Mouse (Mus musculus): Measurements from ENCODE around the gene Gadl1.

Gadl1 gene

GRCm38 (mm10) chr9:116088912-116089311 is 179.7 kb downstream of the Gadl1 start:
- DNase-seq (ENCODE audit: low spot score) = no peak

DNA sequence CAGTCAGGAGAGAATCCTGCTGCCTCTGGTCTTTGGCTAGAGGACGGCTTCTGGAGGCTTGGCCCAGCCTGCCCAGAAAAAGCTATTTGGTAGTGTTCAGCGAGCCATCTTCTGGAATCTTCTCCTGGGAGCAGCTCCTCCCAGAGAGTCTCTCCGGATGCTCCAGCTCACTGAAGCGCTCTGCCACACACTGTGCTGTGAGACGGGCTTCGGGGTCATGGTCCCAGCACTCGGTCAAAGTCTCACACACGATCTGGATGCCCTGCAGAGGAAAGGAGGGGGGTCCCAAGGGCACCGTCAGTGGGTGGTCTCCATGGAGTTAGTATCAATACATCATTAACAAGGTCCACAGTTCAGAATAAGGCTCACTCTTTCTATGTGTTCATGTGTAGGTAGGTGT is 181.0 kb downstream of the Gadl1 start:
- no peak for DNase-seq (ENCODE audit: low spot score)

- DNase-seq (ENCODE audit: low spot score) = no peak
Observed at GRCm38 (mm10) chr9:116091101-116091841, 182.0 kb downstream of the Gadl1 start.

DNA sequence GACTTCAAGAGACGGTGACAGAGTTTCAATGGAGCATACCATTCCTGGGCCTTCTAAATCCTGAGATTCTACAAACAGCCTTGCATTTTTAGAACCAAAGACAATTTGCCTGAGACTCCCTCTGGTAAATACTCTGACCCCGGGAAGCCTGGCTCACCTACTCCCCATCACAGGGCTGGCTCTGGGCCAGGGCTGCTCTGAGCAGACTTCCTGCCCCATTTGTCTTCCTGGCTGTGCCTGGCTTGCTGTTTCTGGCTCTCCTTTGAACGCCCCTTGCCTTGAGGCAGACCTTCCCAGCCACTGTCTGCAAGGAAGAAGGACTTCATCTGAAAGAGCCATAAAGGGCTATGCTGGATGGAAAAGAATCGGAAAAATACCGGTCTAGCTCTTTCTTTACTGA is 182.7 kb downstream of the Gadl1 start:
- no peak for DNase-seq (ENCODE audit: low spot score)

DNA sequence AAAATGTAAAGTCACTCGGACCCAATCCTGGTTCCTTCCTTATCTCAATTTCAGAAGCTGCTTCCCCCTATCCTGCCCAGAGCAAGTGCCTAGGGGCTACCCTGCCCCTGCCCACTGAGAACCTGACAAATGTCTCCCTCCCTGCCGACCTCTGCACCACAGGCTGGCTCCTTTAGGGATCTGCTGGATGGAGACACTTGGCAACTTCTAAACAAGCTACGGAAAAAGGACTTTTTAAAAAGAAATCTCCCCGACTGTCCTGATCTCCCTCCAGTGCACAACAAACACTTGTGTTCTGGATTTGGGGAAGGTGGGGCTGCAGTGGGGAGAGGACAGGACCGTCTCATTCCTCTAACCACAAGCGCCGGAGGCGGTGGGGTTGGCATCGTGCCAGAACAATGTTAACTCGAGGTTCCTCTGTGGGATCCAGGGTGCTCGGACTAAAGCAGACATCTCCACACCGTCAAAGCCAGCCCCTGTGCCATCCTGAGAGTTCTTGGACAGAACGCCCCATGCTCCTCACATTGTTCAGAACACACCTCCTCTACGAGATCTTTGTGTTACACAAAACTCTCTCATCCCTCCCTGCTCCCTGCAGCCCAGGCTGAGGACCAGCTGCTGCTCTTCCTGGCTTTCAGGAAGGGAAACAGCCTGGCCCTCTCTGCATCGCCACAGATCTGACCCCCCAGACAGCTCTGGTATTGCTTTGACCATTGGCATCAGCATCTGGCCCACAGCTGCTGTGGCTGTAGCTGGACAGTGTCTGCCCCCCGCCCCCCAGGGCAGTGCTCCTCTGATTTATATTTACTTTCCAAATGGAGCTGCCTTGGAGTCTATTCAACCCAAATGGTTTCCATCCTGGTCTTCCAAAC is 189.7 kb downstream of the Gadl1 start:
- DNase-seq (ENCODE audit: low spot score) = no peak

DNA sequence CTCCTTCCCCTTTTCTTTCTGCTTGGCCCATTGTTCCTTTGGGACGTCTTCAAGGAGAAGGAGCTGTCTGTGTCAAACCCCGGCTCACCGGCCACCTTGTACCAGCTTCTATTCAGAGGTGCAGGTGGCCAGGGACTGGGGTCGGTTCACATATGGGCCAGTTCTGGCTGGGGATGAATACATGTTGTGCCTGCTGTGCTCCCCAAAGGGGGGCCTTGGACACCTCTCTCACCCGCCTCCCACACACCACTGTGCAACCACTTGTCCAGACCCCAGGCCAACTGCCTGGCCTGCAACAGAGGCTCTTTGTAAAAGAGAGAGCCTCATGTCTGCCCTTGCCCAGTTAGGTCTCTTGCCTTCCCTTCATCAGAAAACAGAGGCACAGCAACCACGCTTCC is 190.3 kb downstream of the Gadl1 start:
- no peak for DNase-seq (ENCODE audit: low spot score)

DNA sequence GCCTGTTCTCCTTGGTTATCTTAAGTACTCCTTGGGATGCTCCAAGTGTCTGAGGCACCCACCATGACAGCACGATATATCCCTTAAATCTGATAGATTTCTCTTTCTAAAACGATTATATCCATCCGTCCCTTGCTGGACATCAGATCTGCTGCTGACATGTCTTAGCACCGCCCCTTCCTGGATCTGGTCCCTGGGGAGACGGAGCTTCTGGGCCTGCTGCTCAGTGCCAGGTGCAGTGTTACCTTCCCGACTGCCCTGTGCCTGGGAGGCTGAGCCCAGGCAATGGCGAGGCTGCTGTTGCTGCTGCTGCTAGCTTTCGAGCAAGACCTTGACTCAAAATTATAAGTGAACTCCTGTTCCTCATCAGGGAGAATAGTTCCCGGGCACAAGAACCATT is 190.8 kb downstream of the Gadl1 start:
- DNase-seq (ENCODE audit: low spot score) = no peak

- no peak for DNase-seq (ENCODE audit: low spot score)
Observed at GRCm38 (mm10) chr9:116101842-116102241, 192.6 kb downstream of the Gadl1 start.

DNA sequence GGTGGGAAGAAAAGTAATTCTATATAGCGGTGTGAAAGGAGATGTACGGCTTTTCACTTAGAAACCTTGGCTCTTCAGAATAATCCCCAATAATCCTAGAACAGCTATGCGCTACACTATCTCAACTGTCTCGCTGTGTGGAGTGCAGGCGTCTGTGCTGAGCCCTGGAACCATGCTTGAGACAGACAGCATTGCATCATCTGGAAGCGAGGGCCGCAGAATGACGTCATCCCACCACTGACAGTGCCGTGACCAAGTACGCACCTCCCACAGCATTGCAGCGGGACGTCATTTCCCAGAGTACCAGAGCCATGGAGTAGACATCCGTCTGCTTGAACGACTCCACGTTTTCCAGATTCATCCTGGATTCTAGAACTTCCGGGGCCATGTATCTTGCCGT is 195.5 kb downstream of the Gadl1 start:
- no peak for DNase-seq (ENCODE audit: low spot score)

DNA sequence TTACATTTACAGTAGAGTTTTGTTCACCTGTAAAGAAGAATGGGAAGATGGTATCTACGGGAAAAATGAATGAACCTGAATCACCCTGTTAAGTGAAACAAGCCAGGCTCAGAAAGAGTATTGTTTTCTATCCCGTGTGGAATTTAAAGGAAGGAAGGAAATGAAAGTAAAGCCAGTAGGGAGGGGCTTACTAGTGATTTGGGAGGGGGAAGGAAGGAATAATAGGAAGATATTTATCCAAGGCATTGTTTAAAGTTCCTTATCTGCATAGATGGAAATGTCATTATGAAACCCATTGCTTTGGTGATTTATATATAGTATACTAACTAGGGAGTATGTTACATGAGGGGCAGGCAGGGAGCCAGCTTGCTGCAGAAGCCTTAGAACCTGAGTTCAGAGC is 199.5 kb downstream of the Gadl1 start:
- no peak for DNase-seq (ENCODE audit: low spot score)

DNA sequence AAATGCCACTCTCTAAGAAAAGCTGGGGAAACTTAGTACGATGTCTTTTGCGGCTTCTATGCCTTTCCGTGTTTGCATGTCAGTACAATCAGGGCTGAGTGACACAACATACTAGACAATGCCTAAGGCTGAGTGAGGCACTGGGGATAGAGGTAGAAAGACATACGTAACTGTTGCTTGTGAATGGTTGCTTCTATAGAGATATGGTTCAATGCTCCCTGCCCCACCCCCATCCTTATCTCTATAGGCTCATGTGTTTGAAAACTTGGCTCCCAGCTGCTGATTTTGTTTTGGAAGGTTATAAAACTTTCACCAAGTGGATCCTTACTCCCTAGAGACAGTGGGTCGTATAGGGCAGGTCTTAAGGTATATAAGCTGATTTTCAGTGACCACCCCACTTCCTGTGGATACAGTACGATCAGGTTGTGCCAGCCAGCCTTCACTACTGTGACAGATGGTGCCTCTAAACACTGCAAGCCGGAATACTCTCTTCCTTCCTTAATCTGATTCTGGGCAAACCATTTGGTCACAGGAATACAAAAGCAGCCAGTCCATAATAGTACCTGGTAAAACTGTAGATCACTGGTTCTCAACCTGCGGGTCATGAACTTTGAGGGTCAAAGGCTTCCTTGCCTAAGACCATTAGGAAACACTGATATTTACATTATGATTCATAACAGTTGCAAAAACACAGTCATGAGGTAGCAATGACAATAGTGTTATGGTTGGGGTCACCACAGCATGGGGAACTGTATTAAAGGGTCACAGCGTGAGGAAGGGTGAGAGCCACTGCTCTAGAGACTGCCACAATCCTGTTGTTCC is 202.1 kb downstream of the Gadl1 start:
- no peak for DNase-seq (ENCODE audit: low spot score)

DNA sequence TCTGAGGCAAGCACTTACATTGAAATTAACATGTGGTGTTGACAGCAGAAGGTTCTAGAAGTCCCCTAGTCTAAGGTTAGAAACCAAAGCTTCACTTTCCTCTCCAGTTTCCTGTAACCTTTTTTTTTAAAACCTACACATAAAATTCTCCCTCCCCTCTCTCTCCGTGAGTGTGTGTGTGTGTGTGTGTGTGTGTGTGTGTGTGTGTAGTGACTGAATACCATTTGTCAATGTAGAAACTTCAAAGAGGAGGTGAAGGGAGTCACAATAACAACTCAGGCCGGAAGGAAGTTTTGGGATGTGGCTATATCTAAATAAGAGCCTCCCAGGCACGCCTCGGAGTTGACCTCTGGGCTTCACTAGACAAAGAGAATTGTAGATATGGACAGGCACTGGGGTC is 205.1 kb downstream of the Gadl1 start:
- no peak for DNase-seq (ENCODE audit: low spot score)

DNA sequence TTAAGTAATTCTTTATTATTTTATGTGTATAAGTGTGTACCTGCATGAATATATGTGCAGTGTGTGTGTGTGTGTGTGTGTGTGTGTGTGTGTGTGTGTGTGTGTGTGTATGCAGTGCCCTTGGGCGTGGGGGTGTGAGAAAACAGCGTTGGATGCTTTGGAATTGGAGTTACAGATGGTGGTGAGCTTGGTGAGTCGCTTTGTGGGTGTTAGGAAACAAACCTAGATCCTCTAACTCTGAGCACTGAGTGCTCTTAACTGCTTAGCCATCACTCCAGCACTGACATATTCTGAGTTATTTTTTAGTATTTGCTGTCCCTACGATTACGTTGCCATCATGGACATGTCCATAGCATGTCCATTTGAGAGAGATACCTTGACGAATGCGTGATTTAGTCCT is 206.6 kb downstream of the Gadl1 start:
- DNase-seq (ENCODE audit: low spot score) = no peak

DNA sequence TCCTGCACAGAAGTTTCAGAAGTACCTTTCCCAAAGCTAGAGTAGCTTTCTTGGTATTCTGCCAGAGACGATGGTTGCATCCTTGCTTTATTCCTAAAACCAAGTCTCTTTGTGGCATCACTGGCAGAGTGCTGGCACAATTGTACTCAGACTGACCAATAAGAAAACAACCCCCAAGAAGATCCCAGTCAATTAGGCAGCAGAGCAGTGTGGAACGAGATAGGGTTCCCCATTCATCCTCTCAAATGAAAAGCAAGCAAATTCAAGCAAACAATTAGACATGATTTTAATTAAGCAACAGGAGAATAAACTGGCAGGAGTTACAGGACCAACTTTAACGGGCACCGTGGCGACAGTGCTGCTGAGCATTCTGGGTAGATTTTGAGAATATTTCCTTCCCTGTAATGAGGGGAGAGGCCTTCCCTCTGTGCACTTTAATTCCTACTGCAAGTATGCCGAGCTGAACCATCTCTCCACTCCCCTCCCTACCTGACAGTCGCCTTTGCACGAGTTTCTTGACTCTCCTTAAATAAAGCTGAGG is 209.1 kb downstream of the Gadl1 start:
- no peak for DNase-seq (ENCODE audit: low spot score)

GRCm38 (mm10) chr9:116119990-116120389 is 210.7 kb downstream of the Gadl1 start:
- no peak for DNase-seq (ENCODE audit: low spot score)

- DNase-seq (ENCODE audit: low spot score) = no peak
Observed at GRCm38 (mm10) chr9:116121472-116121871, 212.2 kb downstream of the Gadl1 start.

- DNase-seq (ENCODE audit: low spot score) = no peak
Observed at GRCm38 (mm10) chr9:116122544-116122943, 213.3 kb downstream of the Gadl1 start.

- no peak for DNase-seq (ENCODE audit: low spot score)
Observed at GRCm38 (mm10) chr9:116122969-116123589, 213.8 kb downstream of the Gadl1 start.

Data from retina, embryonic 14.5 days (tissue).